Mouse (Mus musculus): ENCODE measurements at regions not wholly inside any gene's neighbourhood (a gene's known extent, or its start where the extent isn't known, plus 50 kb on each side); places are given as distances from the start of the nearest gene placed in this dataset.
A peak's percentile ranks its signal among the peaks of the same experiment; 100 is the strongest.

DNA sequence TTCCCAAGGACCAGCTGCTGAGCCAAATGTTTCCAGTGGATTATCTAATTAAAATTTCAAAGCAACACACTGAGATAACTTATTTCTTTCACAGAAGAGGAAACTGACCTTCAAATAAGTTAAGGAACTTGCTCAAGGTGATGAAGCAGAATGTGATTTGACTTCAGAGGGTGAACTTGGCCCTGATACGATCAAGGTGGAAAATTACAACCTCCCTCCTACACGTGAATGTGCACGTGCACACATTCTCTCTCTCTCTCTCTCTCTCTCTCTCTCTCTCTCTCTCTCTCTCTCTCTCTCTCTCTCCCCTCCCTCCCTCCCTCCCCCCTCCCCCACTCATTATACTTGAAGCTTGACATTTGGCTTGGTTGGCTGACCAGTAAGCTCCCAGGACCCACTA is 131.8 kb upstream of the Cxcr4 start:
- no peak for DNase-seq

DNA sequence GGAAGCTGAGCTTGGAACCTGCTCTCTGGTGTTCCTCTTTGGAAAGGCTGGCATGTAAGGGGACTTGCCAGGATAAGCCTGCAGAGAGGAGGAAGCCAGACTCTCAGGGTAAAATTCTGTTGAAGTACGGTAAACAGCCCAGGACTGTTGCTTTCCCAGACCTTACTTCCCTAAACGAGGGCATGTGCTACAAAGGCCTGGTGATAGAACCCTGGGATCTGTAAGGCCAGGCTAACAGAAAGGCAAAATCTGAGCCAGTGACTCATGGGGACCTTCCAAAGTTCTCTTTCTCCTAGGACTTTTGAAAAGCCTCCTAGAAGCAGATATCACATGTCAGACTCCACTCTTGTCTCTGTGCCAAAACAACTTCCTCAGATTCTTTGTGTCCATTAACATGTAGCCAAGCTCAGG is 130.0 kb upstream of the Cxcr4 start:
- DNase-seq = peak; percentile 6

DNA sequence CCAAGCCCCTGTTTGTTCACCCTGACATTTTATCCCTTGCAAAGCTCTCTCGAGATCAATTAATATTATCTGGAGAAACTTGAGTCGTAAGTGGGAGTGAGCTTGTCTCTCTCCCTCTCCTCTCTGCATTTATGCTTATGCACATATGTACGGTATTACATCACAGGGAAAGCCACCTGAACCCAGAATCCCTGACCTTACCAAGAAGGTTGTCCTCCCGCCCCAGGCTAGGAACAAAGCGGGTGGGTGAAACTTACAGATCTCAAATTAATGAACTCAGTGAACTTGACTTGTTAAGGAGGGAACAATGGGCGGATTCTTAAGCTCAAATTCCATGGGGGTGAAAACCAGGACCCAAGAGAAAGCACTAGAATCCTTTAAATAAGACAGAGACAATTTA is 122.8 kb upstream of the Cxcr4 start:
- no peak for DNase-seq

DNA sequence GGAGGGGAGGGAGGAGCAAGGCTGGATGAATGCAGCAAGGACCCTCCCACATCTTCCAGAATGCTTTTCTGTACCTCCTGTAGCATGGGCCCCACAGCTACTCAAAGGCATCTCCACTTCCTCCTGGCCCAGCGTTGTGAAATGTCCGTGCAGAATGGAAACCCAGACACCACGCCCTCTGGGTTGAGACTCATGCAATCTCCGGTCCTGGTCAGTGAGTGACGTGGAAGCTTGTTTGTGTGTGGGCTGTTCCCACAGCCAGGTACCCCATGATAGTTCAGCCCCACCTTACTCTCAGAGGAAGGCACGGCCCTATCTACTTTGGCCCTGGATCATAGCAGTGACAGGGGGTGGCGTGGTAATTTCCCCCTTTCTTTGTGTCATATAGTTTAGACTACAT is 120.8 kb upstream of the Cxcr4 start:
- DNase-seq = no peak

GRCm38 (mm10) chr1:128711121-128711520 is 119.0 kb upstream of the Cxcr4 start:
- peak; percentile 18 for DNase-seq

DNA sequence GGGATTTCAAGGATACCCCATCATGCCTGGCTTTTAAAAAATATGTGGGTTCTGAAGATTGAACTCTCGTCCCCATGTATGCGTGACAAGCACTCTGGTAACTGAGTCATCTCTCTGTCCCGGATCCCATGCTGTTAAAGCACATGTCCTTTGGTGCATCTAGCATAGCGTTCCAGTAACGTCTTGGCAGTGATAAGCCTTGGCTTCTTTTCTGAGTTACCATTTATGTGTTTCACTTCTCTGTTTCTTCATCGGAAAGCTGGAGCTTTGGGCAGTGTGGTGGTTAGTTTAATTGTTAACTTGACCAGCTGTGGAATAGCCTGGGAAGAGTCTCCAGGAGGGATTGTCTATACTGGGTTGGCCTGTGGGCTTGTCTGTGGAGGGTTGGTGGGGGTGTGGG is 115.7 kb upstream of the Cxcr4 start:
- DNase-seq = no peak

DNA sequence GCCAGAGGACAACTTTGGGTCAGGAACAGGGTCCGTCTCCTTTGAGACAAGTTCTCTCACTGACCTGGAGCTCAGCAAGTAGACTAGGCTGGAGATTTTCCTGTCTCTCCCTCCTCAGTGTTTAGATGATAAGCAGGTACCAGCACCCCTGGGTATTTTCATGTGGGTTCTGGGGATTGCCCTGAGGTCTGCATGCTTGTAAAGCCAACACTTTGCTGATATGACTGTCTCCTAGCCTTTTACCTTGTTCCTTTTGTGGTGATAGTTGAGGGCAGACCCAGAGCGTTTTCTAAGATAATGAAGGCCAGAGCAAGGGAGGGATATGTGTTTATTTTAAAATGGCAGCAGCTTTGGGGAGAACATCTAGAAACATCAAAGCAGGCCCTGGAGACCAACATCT is 114.1 kb upstream of the Cxcr4 start:
- DNase-seq = no peak

DNA sequence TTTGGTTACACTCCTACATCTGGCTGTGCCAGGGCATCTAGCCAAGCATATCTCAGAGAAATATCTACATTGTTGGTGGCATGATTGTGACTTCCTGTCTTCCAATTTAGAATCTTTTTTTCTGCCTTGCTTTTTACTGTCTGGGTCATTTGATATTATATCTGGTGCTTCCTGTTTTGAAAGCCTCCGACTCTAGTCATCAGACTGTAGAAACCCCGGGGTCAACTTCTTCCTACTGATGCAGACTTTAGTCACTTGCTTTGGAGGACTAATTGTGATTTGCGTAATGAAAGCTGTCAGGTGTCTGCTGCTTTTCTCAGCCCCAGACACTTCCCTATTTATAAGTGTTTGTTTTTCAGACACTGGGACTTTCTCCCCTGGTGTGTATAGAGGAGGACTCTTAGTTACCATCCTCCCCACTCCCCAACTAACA is 113.0 kb upstream of the Cxcr4 start:
- DNase-seq = no peak

DNA sequence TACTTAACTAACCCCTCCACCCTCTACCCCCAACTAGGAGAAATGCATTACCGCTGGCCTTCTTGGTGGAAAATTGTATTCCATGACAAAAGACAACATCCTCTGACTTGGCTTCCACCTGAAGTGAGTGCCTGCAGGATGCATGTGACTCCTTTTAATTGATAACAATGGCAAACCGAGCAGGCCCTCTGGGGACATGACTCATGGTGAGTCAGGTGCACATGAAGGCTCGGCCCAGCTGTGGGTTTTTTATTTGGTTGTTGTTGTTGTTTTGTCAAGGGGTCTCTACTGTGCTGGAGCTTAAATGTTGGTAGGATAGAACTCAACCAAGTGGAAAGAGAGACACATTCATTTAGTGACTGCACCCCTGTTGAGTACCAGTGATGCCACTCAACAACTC is 109.2 kb upstream of the Cxcr4 start:
- peak; percentile 18 for DNase-seq

DNA sequence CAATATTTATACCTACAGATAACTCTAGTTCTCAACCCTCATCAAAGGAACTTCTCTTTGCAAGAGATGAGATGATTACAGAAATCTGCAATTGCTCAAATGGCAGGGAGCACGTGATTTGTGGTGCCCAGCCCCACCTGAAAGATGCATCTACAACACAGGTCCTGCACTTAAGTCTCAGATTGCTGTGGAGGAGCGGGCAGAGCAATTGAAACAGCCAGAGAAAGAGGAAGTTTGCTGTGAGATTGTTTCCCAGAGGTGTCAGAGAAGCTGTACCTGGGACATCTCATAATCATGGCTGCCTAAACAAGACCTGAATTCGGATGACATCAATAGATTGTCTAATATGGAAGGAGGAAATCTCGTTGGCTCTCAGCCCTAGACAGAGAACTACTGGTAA is 105.9 kb upstream of the Cxcr4 start:
- no peak for DNase-seq

DNA sequence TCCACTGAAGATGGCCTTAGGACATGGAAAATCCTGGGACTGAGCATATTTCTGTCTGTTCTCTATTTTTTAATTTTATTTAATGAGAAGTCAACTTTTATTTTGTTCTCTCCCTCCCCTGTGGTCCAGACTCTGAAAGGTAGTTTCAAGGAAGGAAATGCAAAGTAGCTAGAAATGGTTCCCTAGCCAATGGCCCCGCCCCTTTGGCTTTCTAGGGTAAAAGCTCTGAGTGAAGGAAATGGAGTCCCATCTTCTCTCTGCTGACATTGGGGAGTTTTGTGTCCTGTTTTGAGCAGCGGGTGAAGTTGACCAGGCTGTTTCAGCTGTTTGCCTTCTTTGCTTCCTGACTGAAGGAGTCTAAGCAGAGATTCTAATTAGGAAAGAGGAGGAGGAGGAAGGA is 103.8 kb upstream of the Cxcr4 start:
- DNase-seq = no peak

GRCm38 (mm10) chr1:128692799-128693198 is 100.7 kb upstream of the Cxcr4 start:
- DNase-seq = no peak

DNA sequence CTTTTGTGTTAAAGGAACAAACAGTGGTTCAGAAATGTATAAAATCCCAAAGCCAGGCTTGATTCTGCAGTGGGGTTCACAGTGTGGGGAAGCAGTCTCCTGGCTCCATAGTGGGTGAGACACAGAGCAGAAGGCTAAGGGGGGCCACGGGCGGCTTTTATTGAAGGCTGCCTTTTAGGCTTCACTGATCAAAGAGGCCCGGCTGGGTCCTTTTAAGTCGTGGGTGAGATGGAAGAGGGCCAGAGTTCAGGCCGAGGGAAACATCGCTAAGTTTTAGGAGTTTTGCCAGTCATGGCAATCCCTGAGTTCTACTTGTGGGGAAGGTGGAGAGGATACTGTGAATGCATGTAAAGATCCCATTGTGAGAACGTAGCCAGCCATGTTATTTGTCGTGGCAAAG is 100.2 kb upstream of the Cxcr4 start:
- no peak for DNase-seq

DNA sequence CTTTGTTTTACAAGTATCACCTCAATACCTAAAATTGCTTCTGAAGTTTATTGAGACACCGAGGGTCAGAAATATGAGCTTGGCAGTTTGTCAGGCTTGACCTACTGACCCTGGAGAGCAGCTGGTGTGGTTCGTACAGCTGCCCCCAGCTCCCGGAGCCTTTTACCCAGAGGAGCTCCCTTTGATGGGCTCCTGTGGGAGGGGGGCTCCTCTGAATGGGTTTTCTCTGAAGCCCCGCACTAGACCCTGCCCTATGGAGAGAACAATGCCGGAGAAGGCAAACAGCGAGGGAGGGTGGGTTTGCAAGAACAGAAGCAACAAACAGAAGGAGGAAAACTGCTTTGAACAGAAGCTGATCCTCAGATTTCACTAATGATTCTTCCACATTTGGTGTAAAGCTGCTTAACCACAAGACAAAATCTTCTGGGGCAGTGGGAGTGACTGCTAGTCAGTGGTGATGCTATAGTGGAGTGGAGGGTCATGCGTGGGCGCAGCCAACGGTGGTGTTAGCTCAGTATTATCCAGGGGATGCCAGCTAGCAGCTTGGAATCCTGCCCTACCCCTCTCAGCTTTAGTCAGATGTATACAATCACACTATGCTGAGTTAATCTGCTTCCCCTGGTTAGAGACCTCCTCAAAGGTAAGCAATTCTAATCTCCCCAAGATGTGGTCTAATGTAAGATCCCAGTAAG is 95.3 kb upstream of the Cxcr4 start:
- no peak for DNase-seq

- no peak for DNase-seq
These were observed 93.5 kb upstream of the Cxcr4 start for GRCm38 (mm10) chr1:128685467-128686137.

GRCm38 (mm10) chr1:128682942-128683341 is 90.8 kb upstream of the Cxcr4 start:
- DNase-seq = no peak

GRCm38 (mm10) chr1:128681261-128681660 is 89.2 kb upstream of the Cxcr4 start:
- no peak for DNase-seq

- no peak for DNase-seq
These were observed 88.4 kb upstream of the Cxcr4 start for GRCm38 (mm10) chr1:128680538-128680937.

GRCm38 (mm10) chr1:128680012-128680411 is 87.9 kb upstream of the Cxcr4 start:
- no peak for DNase-seq

GRCm38 (mm10) chr1:128679005-128679980 is 87.2 kb upstream of the Cxcr4 start:
- no peak for DNase-seq

GRCm38 (mm10) chr1:128675538-128675937 is 83.4 kb upstream of the Cxcr4 start:
- DNase-seq = no peak

- DNase-seq = no peak
These were observed 80.2 kb upstream of the Cxcr4 start for GRCm38 (mm10) chr1:128672306-128672705.

- no peak for DNase-seq
These were observed 79.4 kb upstream of the Cxcr4 start for GRCm38 (mm10) chr1:128671495-128671894.

Measured in heart, postnatal 4 days (tissue).